In the genomic region with DNA sequence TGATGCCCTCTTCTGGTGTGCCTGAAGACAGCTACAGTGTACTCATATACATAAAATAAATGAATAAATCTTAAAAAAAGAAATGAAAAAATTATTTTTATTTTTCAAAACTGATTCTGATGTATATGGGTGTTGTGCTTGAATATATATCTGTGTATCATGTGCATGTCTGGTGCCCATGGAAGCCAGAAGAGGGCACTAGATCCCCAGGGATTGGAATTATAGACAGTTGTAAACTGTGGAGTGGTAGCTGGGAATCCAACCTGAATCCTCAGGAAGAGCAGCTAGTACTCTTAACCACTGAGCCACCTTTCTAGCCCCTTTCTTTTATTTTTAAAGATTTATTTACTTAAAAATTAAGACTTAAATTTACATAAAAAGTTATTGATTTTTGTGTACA, we compare ENCODE assay signal across 16 mouse cellular contexts.
"Had no signal": no experiment of that assay in that cellular context is flagged by ENCODE, and none has a peak within 500 bp of the region (broad histone marks: within the 10 kb centered on the region; RNA-seq: fewer than 3 reads in every experiment).

No protein-coding gene starts in this region.

- H3K4me3 ChIP-seq: limb, embryonic 12.5 days; liver, embryonic 13.5 days; lung, embryonic 15.5 days; megakaryocyte, embryonic 14.5 days; midbrain, embryonic 12.5 days; neural tube, embryonic 15.5 days; stomach, embryonic 15.5 days had no signal

- DNase-seq: kidney, adult 18-20 months; kidney, postnatal 10 days; kidney, postnatal 4 days; liver; liver, embryonic 13.5 days; liver, postnatal 0 days; lung, postnatal 14 days; right cerebral cortex, postnatal 14 days; thymus, postnatal 4 days had no signal

- H3K27ac ChIP-seq: limb, embryonic 12.5 days; liver, embryonic 13.5 days; lung, embryonic 15.5 days; macrophage; midbrain, embryonic 12.5 days; neural tube, embryonic 15.5 days; stomach, embryonic 15.5 days had no signal
